Mouse (Mus musculus): ENCODE measurements around the gene Fxyd1.

Fxyd1 gene

GRCm38 (mm10) chr7:31017104-31017901 lies 39.7 kb downstream of the Fxyd1 start:
- no peak for DNase-seq (ENCODE audit: low spot score in 2 of 2)

GRCm38 (mm10) chr7:31012971-31013370 lies 44.0 kb downstream of the Fxyd1 start:
- no peak for DNase-seq (ENCODE audit: low spot score in 2 of 2)

- no peak for DNase-seq (ENCODE audit: low spot score in 2 of 2)
Measured at GRCm38 (mm10) chr7:31008889-31009288, 48.1 kb downstream of the Fxyd1 start.

- no peak for DNase-seq (ENCODE audit: low spot score in 2 of 2)
Measured at GRCm38 (mm10) chr7:31008175-31008574, 48.8 kb downstream of the Fxyd1 start.

DNA sequence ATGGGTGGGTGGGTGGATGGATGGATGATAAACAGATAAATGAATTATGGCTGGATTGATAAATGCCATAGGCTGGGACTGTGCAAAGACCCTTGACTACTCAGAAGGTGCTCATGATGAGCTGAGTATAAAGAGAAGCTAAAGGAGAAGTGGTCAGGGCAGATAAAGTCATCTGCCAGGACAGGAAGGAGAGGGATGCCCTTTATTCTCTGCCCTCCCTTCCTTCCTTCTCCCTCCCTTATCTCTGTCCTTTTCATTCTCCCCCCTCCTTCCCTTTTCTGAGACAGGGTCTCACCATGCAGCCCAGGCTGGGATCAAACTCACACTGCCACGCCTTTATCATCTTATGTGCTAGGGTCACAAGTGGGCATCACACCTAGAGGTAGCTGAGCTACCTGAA lies 49.2 kb downstream of the Fxyd1 start:
- no peak for DNase-seq (ENCODE audit: low spot score in 2 of 2)

- DNase-seq (ENCODE audit: low spot score in 2 of 2), result peak; percentile 36 to 65
Measured at GRCm38 (mm10) chr7:31002650-31003049, 54.3 kb downstream of the Fxyd1 start.

All from spleen, postnatal 4 days (tissue).